Mouse (Mus musculus) liver, adult 2 months (tissue): Measurements from ENCODE around the gene Cadm1. TPM values are rescaled to one million over a fixed set of nuclear protein-coding genes. Genes with fewer than 3 reads are reported as not detected.
A peak's percentile ranks its signal among the peaks of the same experiment; 100 is the strongest.

Experiments
- DNase-seq: peaks from one replicate; pipeline ENCODE4 v3.0.0-alpha.2; 2011; ENCODE audit warnings: low read depth, low spot score; ENCODE audit errors: extremely low read depth
- H3K27ac ChIP-seq: fragments of 200-500 bp; replicated peaks from 2 replicates; pipeline ENCODE4 v1.5.1; 2012; ENCODE audit warnings: low read depth, mild to moderate bottlenecking, control low read depth, inconsistent platforms, low read length; ENCODE audit not compliant: insufficient read depth
- H3K27me3 ChIP-seq: fragments of 200-500 bp; 2 replicates; pipeline ENCODE4 v1.6.1; 2012; ENCODE audit warnings: mild to moderate bottlenecking, moderate library complexity, low read length, inconsistent platforms; ENCODE audit not compliant: control insufficient read depth, insufficient read depth
- H3K36me3 ChIP-seq: fragments of 200-500 bp; 2 replicates; pipeline ENCODE4 v1.6.1; 2012; ENCODE audit warnings: low read length, inconsistent platforms; ENCODE audit not compliant: control insufficient read depth, insufficient read depth
- H3K4me1 ChIP-seq: fragments of 200-500 bp; 2 replicates; pipeline ENCODE4 v1.6.1; 2011; ENCODE audit warnings: low read length; ENCODE audit not compliant: control insufficient read depth, insufficient read depth
- H3K4me3 ChIP-seq: fragments of 200-500 bp; 2 replicates; pipeline ENCODE4 v1.5.1; 2011; ENCODE audit warnings: low read depth, mild to moderate bottlenecking, control low read depth, low read length, moderate library complexity; ENCODE audit not compliant: insufficient read depth
- H3K79me2 ChIP-seq: fragments of 200-500 bp; 2 replicates; pipeline ENCODE4 v1.6.1; 2012; ENCODE audit warnings: inconsistent platforms, mild to moderate bottlenecking, low read length, moderate library complexity; ENCODE audit not compliant: control insufficient read depth, insufficient read depth
- H3K9ac ChIP-seq: fragments of 200-500 bp; 2 replicates; pipeline ENCODE4 v1.6.1; 2012; ENCODE audit warnings: low read depth, mild to moderate bottlenecking, control low read depth, inconsistent platforms, low read length
- CTCF ChIP-seq: fragments of 200-500 bp; IDR thresholded peaks from 2 replicates; pipeline ENCODE4 v1.5.1; 2011; ENCODE audit warnings: low read depth, low read length, control low read depth
- POLR2A ChIP-seq: fragments of 200-500 bp; IDR thresholded peaks from 2 replicates; pipeline ENCODE4 v1.6.1; 2011; ENCODE audit warnings: low read length, control low read depth; ENCODE audit not compliant: insufficient read depth; ENCODE audit errors: extremely low read depth
- WGBS: fragments of 180-500 bp; shearing (Covaris S2); methylation state at CpG from one replicate; pipeline ENCODE4 v1.1.7; 2018; 5-methylcytosine and 5-hydroxymethylcytosine counted together
- polyA plus RNA-seq: library from polyadenylated mRNA; depleted of rRNA; stranded (reverse); fragments of >200 nt; gene quantifications from 2 replicates; pipeline ENCODE4 v1.2.3, GENCODE M21; 2012
- total RNA-seq: library from RNA; depleted of rRNA; stranded (reverse); fragments of >200 nt; gene quantifications from 2 replicates; pipeline ENCODE4 v1.2.3, GENCODE M21; 2014

Gene Cadm1
- total and polyA plus RNA-seq, 2 experiments, result 12.5 to 21.4 TPM

DNA sequence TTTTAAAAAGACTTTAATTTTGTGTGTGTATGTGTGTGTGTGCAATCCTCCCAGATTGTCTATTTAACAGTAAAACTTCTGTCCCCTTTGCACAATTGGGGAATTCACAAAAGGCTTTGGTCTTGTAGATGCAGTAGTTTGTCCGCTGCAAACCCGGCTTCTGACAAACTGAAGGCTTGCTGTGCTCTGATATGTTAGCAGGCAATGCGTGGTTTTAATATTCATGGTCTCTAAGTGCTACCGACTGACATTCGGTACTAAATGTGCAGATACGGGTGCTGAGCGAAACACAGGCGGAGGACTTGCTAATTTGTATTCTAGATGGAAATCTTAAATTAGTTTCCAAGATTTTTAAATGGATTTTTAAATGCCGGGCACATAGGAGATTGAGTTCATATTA, 176.4 kb downstream of the Cadm1 start:
- TF ChIP-seq CTCF (no peak), POLR2A (no peak)
- Histone ChIP-seq H3K36me3 (no peaks in the 10 kb centered on the region), H3K9ac (no peak overlapping the region), H3K4me3 (no peak overlapping the region), H3K27me3 (no peaks in the 10 kb centered on the region), H3K4me1 (0 out of 2 replicates have a peak, but pooled peaks cover 2% of the 10 kb centered on the region), H3K79me2 (no peaks in the 10 kb centered on the region), H3K27ac (no peak overlapping the region)
- WGBS, result 88% methylated on average over 9 of the region's 9 CpGs
- no peak for DNase-seq

- Histone ChIP-seq H3K9ac (no peak overlapping the region), H3K79me2 (no peaks in the 10 kb centered on the region), H3K27ac (no peak overlapping the region), H3K4me1 (0 out of 2 replicates have a peak, but pooled peaks cover 2% of the 10 kb centered on the region), H3K4me3 (no peak overlapping the region), H3K36me3 (no peaks in the 10 kb centered on the region), H3K27me3 (no peaks in the 10 kb centered on the region)
- WGBS, result 92% methylated on average over 6 of the region's 6 CpGs
- DNase-seq, result no peak
- no peak for TF ChIP-seq CTCF
- no peak for TF ChIP-seq POLR2A
Observed at GRCm38 (mm10) chr9:47707326-47707725, 177.4 kb downstream of the Cadm1 start.

GRCm38 (mm10) chr9:47708299-47708698, 178.3 kb downstream of the Cadm1 start:
- no peak overlapping the region for H3K4me3 ChIP-seq
- no peak overlapping the region for H3K27ac ChIP-seq
- WGBS, result 30% methylated on average over 10 of the region's 10 CpGs
- peak; percentile 68 for DNase-seq
- no peaks in the 10 kb centered on the region for H3K79me2 ChIP-seq
- no peaks in the 10 kb centered on the region for H3K27me3 ChIP-seq
- H3K4me1 ChIP-seq, result 0 out of 2 replicates have a peak, but pooled peaks cover 2% of the 10 kb centered on the region
- no peak overlapping the region for H3K9ac ChIP-seq
- peak; percentile 96 for TF ChIP-seq CTCF
- TF ChIP-seq POLR2A, result no peak
- H3K36me3 ChIP-seq, result no peaks in the 10 kb centered on the region

GRCm38 (mm10) chr9:47710946-47711345, 181.0 kb downstream of the Cadm1 start:
- 89% methylated on average over 8 of the region's 8 CpGs for WGBS
- Histone ChIP-seq H3K9ac (no peak overlapping the region), H3K27me3 (no peaks in the 10 kb centered on the region), H3K4me1 (0 out of 2 replicates have a peak, but pooled peaks cover 2% of the 10 kb centered on the region), H3K4me3 (no peak overlapping the region), H3K36me3 (no peaks in the 10 kb centered on the region), H3K79me2 (no peaks in the 10 kb centered on the region), H3K27ac (no peak overlapping the region)
- DNase-seq, result no peak
- TF ChIP-seq POLR2A (no peak), CTCF (no peak)

DNA sequence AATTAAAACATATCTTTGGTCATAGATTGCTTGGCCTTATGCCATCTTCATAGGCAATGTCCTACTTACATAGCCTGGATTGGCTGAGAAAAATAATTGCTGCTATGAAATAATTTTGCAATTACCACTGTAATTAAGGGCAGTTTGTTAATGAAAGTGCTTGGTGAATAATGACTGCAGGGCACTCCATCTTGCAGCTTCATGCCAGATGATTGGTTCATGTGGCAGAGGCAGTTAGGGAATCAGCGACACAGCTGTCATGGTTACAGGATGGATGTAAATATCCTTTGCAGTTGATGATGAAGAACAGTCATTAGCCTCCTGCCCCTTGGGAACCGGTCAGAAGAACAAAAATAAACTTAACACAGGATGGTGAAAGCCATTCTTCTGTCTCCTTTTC, 184.6 kb downstream of the Cadm1 start:
- DNase-seq, result no peak
- H3K4me3 ChIP-seq, result no peak overlapping the region
- H3K27me3 ChIP-seq, result no peaks in the 10 kb centered on the region
- H3K27ac ChIP-seq, result no peak overlapping the region
- 83% methylated on average over 2 of the region's 2 CpGs for WGBS
- no peak overlapping the region for H3K9ac ChIP-seq
- no peaks in the 10 kb centered on the region for H3K36me3 ChIP-seq
- no peaks in the 10 kb centered on the region for H3K4me1 ChIP-seq
- no peaks in the 10 kb centered on the region for H3K79me2 ChIP-seq
- no peak for TF ChIP-seq POLR2A
- no peak for TF ChIP-seq CTCF

GRCm38 (mm10) chr9:47715415-47715814, 185.4 kb downstream of the Cadm1 start:
- 50% methylated on average over 3 of the region's 3 CpGs for WGBS
- no peak overlapping the region for H3K9ac ChIP-seq
- H3K27me3 ChIP-seq, result no peaks in the 10 kb centered on the region
- TF ChIP-seq CTCF, result no peak
- TF ChIP-seq POLR2A, result no peak
- no peaks in the 10 kb centered on the region for H3K79me2 ChIP-seq
- H3K4me3 ChIP-seq, result no peak overlapping the region
- H3K4me1 ChIP-seq, result no peaks in the 10 kb centered on the region
- DNase-seq, result no peak
- no peak overlapping the region for H3K27ac ChIP-seq
- H3K36me3 ChIP-seq, result no peaks in the 10 kb centered on the region
